Mouse (Mus musculus) macrophage (primary cell): Measurements from ENCODE around the gene Ubl7. TPM values are rescaled to one million over a fixed set of nuclear protein-coding genes. Genes with fewer than 3 reads are reported as not detected.
"Not testable (repeated sequence)": the region's sequence is repeated elsewhere in the genome, so short reads cannot be mapped to it uniquely, and the experiment has no call there.

ENCODE experiments used
- H3K27ac ChIP-seq: fragments of 350-480 bp; formaldehyde crosslinking; 2 replicates; pipeline ENCODE4 v1.9.0; 2021
- H3K36me3 ChIP-seq: fragments of 350-480 bp; formaldehyde crosslinking; 2 replicates; pipeline ENCODE4 v1.9.0; 2021; ENCODE audit errors: inconsistent target
- H3K4me3 ChIP-seq: fragments of 350-480 bp; formaldehyde crosslinking; 2 replicates; pipeline ENCODE4 v1.9.0; 2021; ENCODE audit errors: inconsistent target
- H3K79me2 ChIP-seq: fragments of 350-480 bp; formaldehyde crosslinking; 2 replicates; pipeline ENCODE4 v1.9.0; 2021; ENCODE audit errors: inconsistent target
- WGBS: methylation state at CpG from one replicate; pipeline ENCODE4 v1.1.7; 2026; ENCODE audit warnings: inconsistent platforms; ENCODE audit not compliant: missing documents; 5-methylcytosine and 5-hydroxymethylcytosine counted together
- polyA plus RNA-seq: library from polyadenylated mRNA; stranded (reverse); fragments of 250-400 nt; gene quantifications from 3 replicates; pipeline ENCODE4 v1.2.4, GENCODE M21; 2018; ENCODE audit warnings: inconsistent platforms
- total RNA-seq, 78 experiments: library from RNA; depleted of rRNA; stranded (reverse); fragments of 250-400 nt; gene quantifications; 1 replicate in 9 of 78; 2 replicates in 24 of 78; 3 replicates in 43 of 78; 4 replicates in 2 of 78; pipeline ENCODE4 v1.2.4; 2018; ENCODE audit warnings: inconsistent platforms in 56 of 78

Gene Ubl7
- 10 to 100 TPM; 28.6 to 76.9 (median 50.0) TPM for total RNA-seq (2018; cell fraction: chromatin; rRNA removed)
- total RNA-seq (2018; cell fraction: cytosol; rRNA removed) = 10 to 100 TPM; 46.0 to 77.8 (median 58.7) TPM
- 10 to 100 TPM; 23.1 to 58.2 (median 38.3) TPM for total RNA-seq (2018; cell fraction: nucleus; rRNA removed)
- 45.4 to 61.7 TPM (median 59.7 TPM) in 3 replicates for polyA plus RNA-seq

GRCm38 (mm10) chr9:57910254-57911160 lies at the start of gene Ubl7:
TSS of gene Ubl7 (plus strand) at chr9:57910979.
- peaks cover under 1% of the 10 kb centered on the region; the same call in 1 of the 2 replicates for H3K36me3 ChIP-seq
- peak within 1 kb of the TSS; percentile 63 for H3K27ac ChIP-seq
- 3% methylated on average over 47 of the region's 47 CpGs for WGBS
- peak within 1 kb of the TSS; percentile 67 for H3K4me3 ChIP-seq
- H3K79me2 ChIP-seq = peaks cover 8% of the 10 kb centered on the region; the same call in 1 of the 2 replicates

- Histone ChIP-seq H3K4me3 (no peak overlapping the region), H3K27ac (no peak overlapping the region), H3K36me3 (no peaks in the 10 kb centered on the region), H3K79me2 (no peaks in the 10 kb centered on the region)
- WGBS = 42% methylated on average over 9 of the region's 9 CpGs
These were observed 48.8 kb upstream of the Ubl7 start for GRCm38 (mm10) chr9:57861951-57862471.

GRCm38 (mm10) chr9:57864336-57864735 lies 46.4 kb upstream of the Ubl7 start:
- Histone ChIP-seq H3K4me3 (no peak overlapping the region), H3K79me2 (no peaks in the 10 kb centered on the region), H3K27ac (no peak overlapping the region), H3K36me3 (no peaks in the 10 kb centered on the region)

GRCm38 (mm10) chr9:57866530-57866929 lies 44.2 kb upstream of the Ubl7 start:
- Histone ChIP-seq H3K36me3 (no peaks in the 10 kb centered on the region), H3K27ac (no peak overlapping the region), H3K4me3 (no peak overlapping the region), H3K79me2 (no peaks in the 10 kb centered on the region)
- WGBS = 74% methylated on average over 7 of the region's 7 CpGs

- WGBS = 93% methylated on average over 4 of the region's 4 CpGs
- H3K4me3 ChIP-seq = no peak overlapping the region
- H3K27ac ChIP-seq = no peak overlapping the region
- no peaks in the 10 kb centered on the region for H3K36me3 ChIP-seq
- H3K79me2 ChIP-seq = no peaks in the 10 kb centered on the region
These were observed 43.5 kb upstream of the Ubl7 start for GRCm38 (mm10) chr9:57867236-57867635.

GRCm38 (mm10) chr9:57867880-57868279 lies 42.9 kb upstream of the Ubl7 start:
- 98% methylated on average over 5 of the region's 5 CpGs for WGBS
- Histone ChIP-seq H3K4me3 (no peak overlapping the region), H3K36me3 (no peaks in the 10 kb centered on the region), H3K79me2 (no peaks in the 10 kb centered on the region), H3K27ac (no peak overlapping the region)

- Histone ChIP-seq H3K4me3 (no peak overlapping the region), H3K27ac (no peak overlapping the region), H3K36me3 (no peaks in the 10 kb centered on the region), H3K79me2 (no peaks in the 10 kb centered on the region)
- 97% methylated on average over 6 of the region's 6 CpGs for WGBS
These were observed 42.0 kb upstream of the Ubl7 start for GRCm38 (mm10) chr9:57868767-57869166.

- no peaks in the 10 kb centered on the region for H3K79me2 ChIP-seq
- no peak overlapping the region for H3K27ac ChIP-seq
- whole genome bisulfite sequencing = 67% methylated on average over 2 of the region's 2 CpGs
- H3K4me3 ChIP-seq = no peak overlapping the region
- H3K36me3 ChIP-seq = no peaks in the 10 kb centered on the region
These were observed 40.4 kb upstream of the Ubl7 start for GRCm38 (mm10) chr9:57870273-57870816.

- Histone ChIP-seq H3K36me3 (no peaks in the 10 kb centered on the region), H3K79me2 (no peaks in the 10 kb centered on the region), H3K4me3 (no peak overlapping the region), H3K27ac (peak overlapping the region; percentile 24; the same call in 1 of the 2 replicates)
- WGBS = 46% methylated on average over 5 of the region's 5 CpGs
These were observed 36.6 kb upstream of the Ubl7 start for GRCm38 (mm10) chr9:57874134-57874533.

- H3K4me3 ChIP-seq = no peak overlapping the region
- H3K79me2 ChIP-seq = no peaks in the 10 kb centered on the region
- 74% methylated on average over 3 of the region's 3 CpGs for WGBS
- no peak overlapping the region for H3K27ac ChIP-seq
- no peaks in the 10 kb centered on the region for H3K36me3 ChIP-seq
These were observed 35.8 kb upstream of the Ubl7 start for GRCm38 (mm10) chr9:57874994-57875393.

- no peaks in the 10 kb centered on the region for H3K36me3 ChIP-seq
- no peaks in the 10 kb centered on the region for H3K79me2 ChIP-seq
- no peak overlapping the region for H3K27ac ChIP-seq
- H3K4me3 ChIP-seq = no peak overlapping the region
- 33% methylated on average over 3 of the region's 3 CpGs for WGBS
These were observed 31.6 kb upstream of the Ubl7 start for GRCm38 (mm10) chr9:57879213-57879612.

GRCm38 (mm10) chr9:57880278-57880677 lies 30.5 kb upstream of the Ubl7 start:
- WGBS = 43% methylated on average over 4 of the region's 4 CpGs
- Histone ChIP-seq H3K79me2 (no peaks in the 10 kb centered on the region), H3K27ac (no peak overlapping the region), H3K36me3 (no peaks in the 10 kb centered on the region), H3K4me3 (no peak overlapping the region)

GRCm38 (mm10) chr9:57881781-57882180 lies 29.0 kb upstream of the Ubl7 start:
- H3K36me3 ChIP-seq, H3K4me3 ChIP-seq, H3K27ac ChIP-seq, H3K79me2 ChIP-seq: not testable (repeated sequence)
- WGBS = 95% methylated on average over 2 of the region's 2 CpGs

GRCm38 (mm10) chr9:57883413-57883812 lies 27.4 kb upstream of the Ubl7 start:
- Histone ChIP-seq H3K27ac (no peak overlapping the region), H3K36me3 (no peaks in the 10 kb centered on the region), H3K4me3 (no peak overlapping the region), H3K79me2 (no peaks in the 10 kb centered on the region)
- WGBS = 93% methylated on average over 1 of the region's 1 CpGs

- 31% methylated on average over 3 of the region's 6 CpGs for WGBS
These were observed 22.7 kb upstream of the Ubl7 start for GRCm38 (mm10) chr9:57888119-57888518.

More at GRCm38 (mm10) chr9:57888119-57888518, 22.7 kb upstream of the Ubl7 start:
- Histone ChIP-seq H3K79me2 (no peaks in the 10 kb centered on the region), H3K27ac (no peak overlapping the region), H3K36me3 (no peaks in the 10 kb centered on the region), H3K4me3 (no peak overlapping the region)
